Mouse (Mus musculus) liver, embryonic 13.5 days (tissue): ENCODE measurements at regions not wholly inside any gene's neighbourhood (a gene's known extent, or its start where the extent isn't known, plus 50 kb on each side); places are given as distances from the start of the nearest gene placed in this dataset. TPM values are rescaled to one million over a fixed set of nuclear protein-coding genes. Genes with fewer than 3 reads are reported as not detected.

Experiments
- microRNA-seq: library from miRNA; unstranded; fragments of <30 nt; microRNA quantifications from one replicate; pipeline ENCODE4, GENCODE M21; 2016

Small RNA genes lying in the stretch of these regions (microRNA-seq; reads per million reads assigned to microRNA genes)
- not detected for gene Gm25649
